Mouse (Mus musculus): ENCODE results near the gene Gm20721.

Gene Gm20721

GRCm38 (mm10) chr2:174295900-174296465 is 50.5 kb downstream of the Gm20721 start:
- DNase-seq = no peak

GRCm38 (mm10) chr2:174295175-174295899 is 51.2 kb downstream of the Gm20721 start:
- no peak for DNase-seq

- no peak for DNase-seq
Measured at GRCm38 (mm10) chr2:174294457-174294856, 52.1 kb downstream of the Gm20721 start.

- DNase-seq = no peak
Measured at GRCm38 (mm10) chr2:174291662-174292030, 54.9 kb downstream of the Gm20721 start.

- no peak for DNase-seq
Measured at GRCm38 (mm10) chr2:174291029-174291661, 55.4 kb downstream of the Gm20721 start.

- no peak for DNase-seq
Measured at GRCm38 (mm10) chr2:174288673-174289430, 57.7 kb downstream of the Gm20721 start.

- DNase-seq = no peak
Measured at GRCm38 (mm10) chr2:174287921-174288320, 58.6 kb downstream of the Gm20721 start.

GRCm38 (mm10) chr2:174285921-174286470 is 60.5 kb downstream of the Gm20721 start:
- DNase-seq = no peak

GRCm38 (mm10) chr2:174284807-174285457 is 61.6 kb downstream of the Gm20721 start:
- no peak for DNase-seq

GRCm38 (mm10) chr2:174284011-174284410 is 62.5 kb downstream of the Gm20721 start, which contains the start of gene Gnas:
Gnas (plus strand) TSS chr2:174284320.
- DNase-seq = no peak

GRCm38 (mm10) chr2:174283341-174283740 is 63.2 kb downstream of the Gm20721 start:
- no peak for DNase-seq
